Mouse (Mus musculus) embryo, embryonic 9.5 days (tissue): ENCODE measurements around the gene Cnot6.

Source experiments
- DNase-seq: peaks from one replicate; pipeline ENCODE4 v3.0.0-alpha.2; 2017; ENCODE audit errors: extremely low spot score

The Cnot6 gene

GRCm38 (mm10) chr11:49713336-49714334 lies 1.1 kb upstream of the Cnot6 start:
- DNase-seq = peak; percentile 59

GRCm38 (mm10) chr11:49711981-49712554 lies 455 bp downstream of the Cnot6 start:
- DNase-seq = peak; percentile 62

GRCm38 (mm10) chr11:49710664-49711063 lies 1.9 kb downstream of the Cnot6 start:
- no peak for DNase-seq

- DNase-seq = no peak
Measured at GRCm38 (mm10) chr11:49707834-49708233, 4.7 kb downstream of the Cnot6 start.

- no peak for DNase-seq
Measured at GRCm38 (mm10) chr11:49704804-49705203, 7.7 kb downstream of the Cnot6 start.

- no peak for DNase-seq
Measured at GRCm38 (mm10) chr11:49702014-49702413, 10.5 kb downstream of the Cnot6 start.

- no peak for DNase-seq
Measured at GRCm38 (mm10) chr11:49699079-49699478, 13.4 kb downstream of the Cnot6 start.

GRCm38 (mm10) chr11:49697779-49698178 lies 14.7 kb downstream of the Cnot6 start:
- no peak for DNase-seq

GRCm38 (mm10) chr11:49696472-49696871 lies 16.1 kb downstream of the Cnot6 start:
- DNase-seq = no peak

GRCm38 (mm10) chr11:49695695-49696094 lies 16.8 kb downstream of the Cnot6 start:
- DNase-seq = no peak

- DNase-seq = no peak
Measured at GRCm38 (mm10) chr11:49695013-49695412, 17.5 kb downstream of the Cnot6 start.

- DNase-seq = no peak
Measured at GRCm38 (mm10) chr11:49684237-49684973, 28.1 kb downstream of the Cnot6 start.

GRCm38 (mm10) chr11:49673433-49673832 lies 39.1 kb downstream of the Cnot6 start:
- DNase-seq = no peak

- no peak for DNase-seq
Measured at GRCm38 (mm10) chr11:49665462-49665861, 47.1 kb downstream of the Cnot6 start.

- DNase-seq = no peak
Measured at GRCm38 (mm10) chr11:49664262-49665140, 48.0 kb downstream of the Cnot6 start.

GRCm38 (mm10) chr11:49663310-49663709 lies 49.2 kb downstream of the Cnot6 start, which contains the start of gene Scgb3a1:
Scgb3a1 (plus strand) TSS chr11:49663610.
- DNase-seq = no peak

- no peak for DNase-seq
Measured at GRCm38 (mm10) chr11:49662292-49662780, 50.2 kb downstream of the Cnot6 start.

GRCm38 (mm10) chr11:49659470-49659799 lies 53.1 kb downstream of the Cnot6 start:
- no peak for DNase-seq

- DNase-seq = no peak
Measured at GRCm38 (mm10) chr11:49658791-49659469, 53.6 kb downstream of the Cnot6 start.

- no peak for DNase-seq
Measured at GRCm38 (mm10) chr11:49658065-49658464, 54.5 kb downstream of the Cnot6 start.

- no peak for DNase-seq
Measured at GRCm38 (mm10) chr11:49655501-49655900, 57.0 kb downstream of the Cnot6 start.
